Mouse (Mus musculus): ENCODE results near the gene Rab10. TPM values are rescaled to one million over a fixed set of nuclear protein-coding genes. Genes with fewer than 3 reads are reported as not detected.

The Rab10 gene
- polyA plus RNA-seq, 1 experiment from 2014 or later = 88.8 TPM

DNA sequence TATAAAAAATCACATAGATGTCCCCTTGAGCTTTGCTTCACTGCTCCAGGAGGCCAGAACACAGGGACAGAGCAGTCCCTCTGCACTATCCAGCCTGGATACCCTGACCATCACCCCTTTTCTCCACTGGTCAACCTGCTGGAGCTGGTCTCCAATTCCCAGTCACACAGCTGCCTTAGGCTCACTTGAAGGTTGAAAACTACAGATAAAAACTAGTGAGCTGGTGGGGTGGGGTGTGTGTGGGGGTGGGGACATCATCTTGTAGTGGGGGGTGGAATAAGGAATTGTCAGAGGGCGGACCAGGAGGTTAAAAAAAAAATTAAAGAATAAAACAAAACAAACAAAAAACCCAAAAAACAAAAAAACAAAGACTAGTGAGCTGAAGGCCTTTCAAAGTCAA, 21.3 kb downstream of the Rab10 start:
- no peaks in the 10 kb centered on the region for H3K9me3 ChIP-seq (ENCODE audit: control insufficient read depth, low read depth, low read length)
- H3K36me3 ChIP-seq (ENCODE audit: control insufficient read depth, insufficient read depth, low read length) = no peaks in the 10 kb centered on the region; the same call in 1 of the 2 replicates
- H3K4me1 ChIP-seq (ENCODE audit: control insufficient read depth, insufficient read depth, low read length) = no peaks in the 10 kb centered on the region
- H3K27ac ChIP-seq (ENCODE audit: low read length) = no peak overlapping the region
- no peak overlapping the region for H3K4me3 ChIP-seq (ENCODE audit: low read depth, low read length)
- no peaks in the 10 kb centered on the region for H3K27me3 ChIP-seq (ENCODE audit: control insufficient read depth, insufficient read depth, low read length)
- H3K9ac ChIP-seq (replicated peaks; ENCODE audit: low read depth, low read length) = no peak overlapping the region
- 96% methylated on average over 1 of the region's 1 CpGs for WGBS
- H3K4me2 ChIP-seq (replicated peaks; ENCODE audit: low read depth, low read length) = no peak overlapping the region
- no peak for ATAC-seq (ENCODE audit: insufficient number of reproducible peaks, insufficient read depth, low FRiP score, low read depth)

DNA sequence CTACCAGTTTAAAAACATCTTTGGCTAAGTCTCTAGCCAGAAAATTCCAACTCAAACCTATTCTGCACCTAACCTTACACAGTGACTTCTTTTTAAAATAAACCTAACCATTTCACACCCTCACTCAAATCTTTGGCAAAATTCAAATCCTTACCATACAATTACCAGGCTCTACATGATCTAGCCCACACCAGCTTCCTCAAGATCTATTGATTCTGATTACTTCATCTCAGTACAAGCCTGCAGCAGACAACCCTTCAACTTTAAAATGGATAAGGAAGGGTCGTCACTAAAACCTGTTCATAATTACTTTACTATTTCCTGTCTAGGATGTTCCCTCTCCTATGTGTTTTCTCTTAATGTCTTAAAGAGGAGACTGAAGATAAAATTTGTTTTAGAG, 23.9 kb downstream of the Rab10 start:
- no peaks in the 10 kb centered on the region for H3K27me3 ChIP-seq (ENCODE audit: control insufficient read depth, insufficient read depth, low read length)
- WGBS = 57% methylated on average over 1 of the region's 1 CpGs
- no peak for ATAC-seq (ENCODE audit: insufficient number of reproducible peaks, insufficient read depth, low FRiP score, low read depth)
- no peaks in the 10 kb centered on the region for H3K9me3 ChIP-seq (ENCODE audit: control insufficient read depth, low read depth, low read length)
- H3K36me3 ChIP-seq (ENCODE audit: control insufficient read depth, insufficient read depth, low read length) = no peaks in the 10 kb centered on the region
- no peak overlapping the region for H3K4me2 ChIP-seq (replicated peaks; ENCODE audit: low read depth, low read length)
- no peak overlapping the region for H3K27ac ChIP-seq (ENCODE audit: low read length)
- no peak overlapping the region for H3K9ac ChIP-seq (replicated peaks; ENCODE audit: low read depth, low read length)
- no peak overlapping the region for H3K4me3 ChIP-seq (ENCODE audit: low read depth, low read length)
- no peaks in the 10 kb centered on the region for H3K4me1 ChIP-seq (ENCODE audit: control insufficient read depth, insufficient read depth, low read length)

DNA sequence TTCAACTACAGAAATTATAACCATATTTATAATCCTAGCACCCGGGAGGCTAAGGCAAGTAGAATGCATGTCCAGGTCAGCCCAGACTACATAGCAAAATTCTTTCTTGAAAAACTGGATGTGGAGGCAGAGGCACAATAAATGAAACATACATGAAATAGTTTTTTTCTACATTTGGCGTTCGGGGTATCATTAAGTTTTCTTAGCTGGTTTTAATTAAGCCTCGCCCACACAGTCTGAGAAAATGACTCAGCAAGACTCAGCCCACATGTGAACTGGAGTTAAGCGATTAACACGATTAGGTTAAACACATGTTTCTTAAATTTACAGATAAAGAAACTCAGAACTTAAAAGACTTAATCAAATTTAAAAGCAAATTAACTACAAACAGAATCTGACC, 24.4 kb downstream of the Rab10 start:
- H3K9me3 ChIP-seq (ENCODE audit: control insufficient read depth, low read depth, low read length) = no peaks in the 10 kb centered on the region
- ATAC-seq (ENCODE audit: insufficient number of reproducible peaks, insufficient read depth, low FRiP score, low read depth) = no peak
- H3K4me2 ChIP-seq (replicated peaks; ENCODE audit: low read depth, low read length) = no peak overlapping the region
- H3K36me3 ChIP-seq (ENCODE audit: control insufficient read depth, insufficient read depth, low read length) = no peaks in the 10 kb centered on the region
- no peak overlapping the region for H3K4me3 ChIP-seq (ENCODE audit: low read depth, low read length)
- H3K27me3 ChIP-seq (ENCODE audit: control insufficient read depth, insufficient read depth, low read length) = no peaks in the 10 kb centered on the region
- no peak overlapping the region for H3K9ac ChIP-seq (replicated peaks; ENCODE audit: low read depth, low read length)
- 86% methylated on average over 6 of the region's 6 CpGs for WGBS
- H3K4me1 ChIP-seq (ENCODE audit: control insufficient read depth, insufficient read depth, low read length) = no peaks in the 10 kb centered on the region
- H3K27ac ChIP-seq (ENCODE audit: low read length) = no peak overlapping the region

DNA sequence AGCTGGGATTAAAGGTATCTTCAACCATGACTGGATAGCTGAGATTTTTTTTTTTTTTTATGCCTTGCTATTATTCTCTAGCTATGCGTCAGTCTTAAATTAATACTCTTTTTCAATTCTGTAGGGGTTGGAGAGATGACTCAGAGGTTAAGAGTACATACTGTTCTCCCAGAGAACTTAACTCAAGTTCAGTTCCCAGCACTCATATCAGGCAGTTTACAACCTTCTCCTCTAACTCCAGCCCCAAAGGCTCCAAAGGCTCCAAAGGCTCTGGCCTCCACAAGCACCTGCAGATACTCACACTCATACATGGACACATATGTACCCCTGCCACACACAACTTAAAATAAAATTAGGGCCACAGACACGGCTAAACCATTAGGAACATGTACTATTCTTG, 25.3 kb downstream of the Rab10 start:
- no peak for ATAC-seq (ENCODE audit: insufficient number of reproducible peaks, insufficient read depth, low FRiP score, low read depth)
- no peaks in the 10 kb centered on the region for H3K36me3 ChIP-seq (ENCODE audit: control insufficient read depth, insufficient read depth, low read length)
- 90% methylated on average over 2 of the region's 2 CpGs for WGBS
- H3K4me1 ChIP-seq (ENCODE audit: control insufficient read depth, insufficient read depth, low read length) = no peaks in the 10 kb centered on the region
- H3K4me2 ChIP-seq (replicated peaks; ENCODE audit: low read depth, low read length) = no peak overlapping the region
- no peak overlapping the region for H3K9ac ChIP-seq (replicated peaks; ENCODE audit: low read depth, low read length)
- H3K4me3 ChIP-seq (ENCODE audit: low read depth, low read length) = no peak overlapping the region
- no peak overlapping the region for H3K27ac ChIP-seq (ENCODE audit: low read length)
- H3K9me3 ChIP-seq (ENCODE audit: control insufficient read depth, low read depth, low read length) = no peaks in the 10 kb centered on the region
- no peaks in the 10 kb centered on the region for H3K27me3 ChIP-seq (ENCODE audit: control insufficient read depth, insufficient read depth, low read length)

DNA sequence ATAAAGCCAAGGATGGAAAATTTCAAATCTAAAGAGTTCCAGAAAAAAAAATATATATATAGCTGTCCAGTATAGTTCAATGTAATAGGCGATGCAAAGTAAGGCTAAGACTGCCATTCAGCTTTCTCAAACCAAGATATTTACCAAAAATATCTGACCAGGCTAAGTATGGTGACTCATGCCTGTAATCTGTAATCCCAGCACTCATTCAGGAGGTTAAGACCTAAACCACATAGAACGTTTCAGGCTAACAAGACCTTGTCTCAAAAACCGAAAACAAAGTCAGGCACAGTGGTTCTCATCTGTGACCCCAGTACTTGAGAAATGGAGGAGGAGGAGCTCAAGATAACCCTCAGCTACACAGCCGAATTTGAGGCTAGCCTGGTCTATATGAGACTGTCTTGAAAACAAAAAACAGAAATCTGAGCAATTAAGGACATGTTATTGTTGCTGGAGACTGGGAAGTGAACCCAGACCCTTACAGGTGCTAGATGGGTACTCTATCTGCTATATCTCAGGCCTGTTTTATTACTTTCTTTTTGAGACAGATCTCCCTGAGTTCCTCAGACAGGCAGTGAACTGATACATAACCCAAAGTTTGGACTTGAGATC, 25.8 kb downstream of the Rab10 start:
- ATAC-seq (ENCODE audit: insufficient number of reproducible peaks, insufficient read depth, low FRiP score, low read depth) = no peak
- H3K27ac ChIP-seq (ENCODE audit: low read length) = no peak overlapping the region
- WGBS = 83% methylated on average over 4 of the region's 4 CpGs

DNA sequence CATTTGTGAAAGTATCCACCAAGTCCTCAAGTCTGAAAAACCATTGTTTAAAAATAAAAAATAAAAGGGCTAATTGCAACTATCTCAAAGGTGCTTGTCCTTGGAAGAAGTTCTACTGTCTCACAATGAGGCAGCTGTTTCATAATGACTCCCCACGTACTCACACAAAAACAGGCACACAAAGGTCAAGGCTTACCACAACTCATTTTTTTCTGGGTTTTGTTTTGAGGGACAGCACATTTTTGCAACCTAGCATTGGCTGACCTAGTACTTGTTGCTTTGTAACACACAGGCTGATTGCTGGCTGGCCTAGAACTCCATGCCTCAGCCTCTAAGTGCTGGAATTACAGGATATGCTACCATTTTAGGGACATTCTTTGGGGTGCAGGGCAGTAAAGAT, 26.8 kb downstream of the Rab10 start:
- Histone ChIP-seq H3K9me3 (ENCODE audit: control insufficient read depth, low read depth, low read length) (no peaks in the 10 kb centered on the region), H3K27me3 (ENCODE audit: control insufficient read depth, insufficient read depth, low read length) (no peaks in the 10 kb centered on the region), H3K4me2 (replicated peaks; ENCODE audit: low read depth, low read length) (no peak overlapping the region), H3K4me1 (ENCODE audit: control insufficient read depth, insufficient read depth, low read length) (no peaks in the 10 kb centered on the region), H3K36me3 (ENCODE audit: control insufficient read depth, insufficient read depth, low read length) (no peaks in the 10 kb centered on the region), H3K27ac (ENCODE audit: low read length) (no peak overlapping the region), H3K9ac (replicated peaks; ENCODE audit: low read depth, low read length) (no peak overlapping the region), H3K4me3 (ENCODE audit: low read depth, low read length) (no peak overlapping the region)
- WGBS = 48% methylated on average over 1 of the region's 1 CpGs
- no peak for ATAC-seq (ENCODE audit: insufficient number of reproducible peaks, insufficient read depth, low FRiP score, low read depth)

More for the DNA sequence above, 25.8 kb downstream of the Rab10 start:
- Histone ChIP-seq H3K9me3 (ENCODE audit: control insufficient read depth, low read depth, low read length) (no peaks in the 10 kb centered on the region), H3K4me1 (ENCODE audit: control insufficient read depth, insufficient read depth, low read length) (no peaks in the 10 kb centered on the region), H3K27me3 (ENCODE audit: control insufficient read depth, insufficient read depth, low read length) (no peaks in the 10 kb centered on the region), H3K36me3 (ENCODE audit: control insufficient read depth, insufficient read depth, low read length) (no peaks in the 10 kb centered on the region), H3K4me2 (replicated peaks; ENCODE audit: low read depth, low read length) (no peak overlapping the region), H3K9ac (replicated peaks; ENCODE audit: low read depth, low read length) (no peak overlapping the region), H3K4me3 (ENCODE audit: low read depth, low read length) (no peak overlapping the region)

DNA sequence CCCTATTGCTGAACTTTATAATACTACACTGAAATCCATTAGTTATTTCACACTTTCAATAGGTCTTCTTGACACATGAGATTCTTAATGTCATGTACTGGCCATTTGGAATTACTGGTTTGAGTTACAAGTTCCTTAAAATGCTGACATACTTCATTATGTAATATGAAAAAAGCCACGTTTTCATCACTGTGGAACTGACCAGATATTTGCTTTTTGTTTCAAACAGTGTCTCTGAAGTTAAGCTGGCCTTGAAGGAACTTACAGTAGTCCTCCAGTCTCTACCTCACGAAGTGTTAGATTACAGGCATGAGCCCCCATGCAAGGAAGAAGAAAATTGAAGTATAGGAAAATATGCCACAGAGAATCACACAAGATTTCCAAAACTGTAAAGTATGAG, 27.2 kb downstream of the Rab10 start:
- WGBS = 74% methylated on average over 2 of the region's 2 CpGs
- ATAC-seq (ENCODE audit: insufficient number of reproducible peaks, insufficient read depth, low FRiP score, low read depth) = no peak
- H3K4me3 ChIP-seq (ENCODE audit: low read depth, low read length) = no peak overlapping the region
- H3K36me3 ChIP-seq (ENCODE audit: control insufficient read depth, insufficient read depth, low read length) = no peaks in the 10 kb centered on the region
- no peak overlapping the region for H3K9ac ChIP-seq (replicated peaks; ENCODE audit: low read depth, low read length)
- H3K27me3 ChIP-seq (ENCODE audit: control insufficient read depth, insufficient read depth, low read length) = no peaks in the 10 kb centered on the region
- H3K4me2 ChIP-seq (replicated peaks; ENCODE audit: low read depth, low read length) = no peak overlapping the region
- H3K9me3 ChIP-seq (ENCODE audit: control insufficient read depth, low read depth, low read length) = no peaks in the 10 kb centered on the region
- H3K4me1 ChIP-seq (ENCODE audit: control insufficient read depth, insufficient read depth, low read length) = no peaks in the 10 kb centered on the region
- no peak overlapping the region for H3K27ac ChIP-seq (ENCODE audit: low read length)

DNA sequence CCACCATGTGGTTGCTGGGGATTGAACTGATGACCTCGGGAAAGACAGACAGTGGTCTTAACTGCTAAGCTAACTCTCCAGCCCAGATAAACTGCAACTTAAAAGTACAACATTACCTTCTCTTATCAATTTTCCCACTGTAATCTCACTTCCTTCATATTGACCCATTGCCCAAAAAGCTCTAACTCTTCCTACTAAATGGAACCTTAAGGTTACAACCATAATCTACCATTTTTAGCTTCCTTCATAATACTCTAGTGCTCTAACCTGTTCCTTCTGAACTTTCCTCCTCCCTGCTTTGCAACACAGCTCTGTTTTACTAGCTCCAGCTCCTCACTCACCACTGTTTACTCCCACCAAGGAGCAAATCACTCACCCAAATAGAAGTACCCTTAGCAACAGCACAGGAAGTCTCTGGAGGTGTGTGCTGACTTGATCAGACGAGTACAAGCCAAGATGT, 30.9 kb downstream of the Rab10 start:
- no peak overlapping the region for H3K4me2 ChIP-seq (replicated peaks; ENCODE audit: low read depth, low read length)
- no peak overlapping the region for H3K9ac ChIP-seq (replicated peaks; ENCODE audit: low read depth, low read length)
- H3K27me3 ChIP-seq (ENCODE audit: control insufficient read depth, insufficient read depth, low read length) = no peaks in the 10 kb centered on the region
- H3K4me1 ChIP-seq (ENCODE audit: control insufficient read depth, insufficient read depth, low read length) = no peaks in the 10 kb centered on the region
- no peak for ATAC-seq (ENCODE audit: insufficient number of reproducible peaks, insufficient read depth, low FRiP score, low read depth)
- H3K4me3 ChIP-seq (ENCODE audit: low read depth, low read length) = no peak overlapping the region
- 65% methylated on average over 2 of the region's 2 CpGs for whole genome bisulfite sequencing
- H3K9me3 ChIP-seq (ENCODE audit: control insufficient read depth, low read depth, low read length) = no peaks in the 10 kb centered on the region
- H3K27ac ChIP-seq (ENCODE audit: low read length) = no peak overlapping the region
- no peaks in the 10 kb centered on the region for H3K36me3 ChIP-seq (ENCODE audit: control insufficient read depth, insufficient read depth, low read length)

DNA sequence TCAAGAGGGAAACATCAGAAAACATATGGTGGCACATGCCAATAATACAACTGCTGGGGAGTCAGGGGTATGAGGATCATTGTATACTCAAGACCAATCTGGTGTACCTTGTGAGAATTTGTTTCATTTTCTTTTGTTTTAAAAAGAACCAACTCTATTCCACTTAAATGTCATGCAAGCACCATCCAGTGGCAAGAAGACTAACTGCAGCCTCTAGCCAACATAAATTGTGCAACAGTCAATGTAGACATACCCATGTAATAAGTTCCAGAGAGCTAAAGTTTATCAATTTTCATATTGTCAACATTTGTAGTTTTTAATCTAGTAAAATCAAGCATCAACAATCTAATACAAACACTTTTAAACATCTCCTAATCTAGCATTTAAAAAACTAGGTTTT, 39.0 kb downstream of the Rab10 start:
- Histone ChIP-seq H3K9ac (replicated peaks; ENCODE audit: low read depth, low read length) (no peak overlapping the region), H3K36me3 (ENCODE audit: control insufficient read depth, insufficient read depth, low read length) (no peaks in the 10 kb centered on the region), H3K4me3 (ENCODE audit: low read depth, low read length) (no peak overlapping the region), H3K9me3 (ENCODE audit: control insufficient read depth, low read depth, low read length) (no peaks in the 10 kb centered on the region), H3K27ac (ENCODE audit: low read length) (no peak overlapping the region), H3K4me1 (ENCODE audit: control insufficient read depth, insufficient read depth, low read length) (no peaks in the 10 kb centered on the region), H3K4me2 (replicated peaks; ENCODE audit: low read depth, low read length) (no peak overlapping the region), H3K27me3 (ENCODE audit: control insufficient read depth, insufficient read depth, low read length) (no peaks in the 10 kb centered on the region)
- ATAC-seq (ENCODE audit: insufficient number of reproducible peaks, insufficient read depth, low FRiP score, low read depth) = no peak

Data from stomach, embryonic 14.5 days (tissue).